Mouse (Mus musculus) liver, adult 2 months (tissue): ENCODE results near the gene Arhgef17.

Experiments used
- CTCF ChIP-seq: fragments of 200-500 bp; IDR thresholded peaks from 2 replicates; pipeline ENCODE4 v1.5.1; 2011; ENCODE audit warnings: low read depth, low read length, control low read depth
- POLR2A ChIP-seq: fragments of 200-500 bp; IDR thresholded peaks from 2 replicates; pipeline ENCODE4 v1.6.1; 2011; ENCODE audit warnings: low read length, control low read depth; ENCODE audit not compliant: insufficient read depth; ENCODE audit errors: extremely low read depth

DNA sequence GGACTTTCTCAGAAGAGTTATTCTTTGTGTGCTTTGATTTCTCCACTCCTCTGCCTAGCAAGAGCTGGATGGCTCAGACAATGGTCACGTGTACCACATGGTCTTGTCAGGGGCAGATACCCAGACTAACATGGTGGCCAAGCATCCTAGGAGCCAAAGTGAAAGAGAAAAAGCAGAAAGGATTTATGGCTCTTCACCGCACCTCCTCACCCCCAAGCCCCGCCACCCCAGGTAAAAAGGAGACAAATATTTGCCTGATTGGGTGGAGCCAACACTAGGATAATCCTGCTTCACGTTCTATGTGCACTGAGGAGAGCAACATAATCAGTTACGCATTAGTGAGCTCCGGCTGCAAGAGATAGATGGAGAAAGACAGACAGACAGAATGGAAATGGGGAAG is 36.5 kb upstream of the Arhgef17 start:
- TF ChIP-seq CTCF (no peak), POLR2A (no peak)
